Mouse (Mus musculus): ENCODE measurements around the gene AW011738. TPM values are rescaled to one million over a fixed set of nuclear protein-coding genes. Genes with fewer than 3 reads are reported as not detected.

Gene AW011738
- polyA plus RNA-seq, 1 experiment from 2014 or later, result 4.5 TPM

DNA sequence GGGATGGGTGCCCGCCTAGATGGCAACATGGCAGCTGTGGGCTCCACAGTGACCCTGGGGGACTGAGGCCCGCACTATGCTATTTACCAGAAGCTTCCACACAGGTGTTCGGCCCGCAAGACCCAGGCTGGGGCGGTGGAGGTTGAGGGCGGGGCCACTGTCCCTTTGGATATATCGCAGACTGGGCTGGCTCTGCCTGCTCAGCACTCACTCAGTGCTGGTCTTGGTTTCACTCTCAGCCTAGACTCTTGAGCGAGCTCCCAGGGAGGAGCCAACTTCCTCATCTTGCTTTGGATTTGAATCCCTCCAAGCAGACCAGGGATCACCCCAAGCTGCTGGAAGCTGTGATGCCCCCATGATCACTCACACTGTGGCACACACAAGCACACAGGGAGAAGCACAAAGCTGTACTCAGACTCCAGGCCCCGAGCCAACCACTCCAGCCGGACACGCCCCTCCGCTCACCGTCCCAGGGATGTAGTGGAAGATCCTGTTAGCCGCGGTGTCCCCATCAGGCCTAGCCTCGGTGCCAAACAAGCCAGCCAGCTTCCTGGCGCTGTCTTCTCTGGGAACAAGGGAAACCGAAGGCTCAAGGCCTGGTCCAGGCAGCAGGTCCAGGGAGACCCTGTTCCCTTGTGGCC lies 24.8 kb downstream of the AW011738 start:
- Histone ChIP-seq H3K4me3 (no peak overlapping the region), H3K9me3 (no peaks in the 10 kb centered on the region), H3K27ac (replicated peaks) (no peak overlapping the region), H3K36me3 (peaks cover 30% of the 10 kb centered on the region), H3K27me3 (no peaks in the 10 kb centered on the region), H3K9ac (no peak overlapping the region), H3K4me2 (no peak overlapping the region), H3K4me1 (replicated peaks) (no peaks in the 10 kb centered on the region)
- ATAC-seq (ENCODE audit: low FRiP score, low read depth), result 0 out of 2 replicates have a peak, but pooled peaks have one; percentile 5
- 40% methylated on average over 18 of the region's 18 CpGs for WGBS

DNA sequence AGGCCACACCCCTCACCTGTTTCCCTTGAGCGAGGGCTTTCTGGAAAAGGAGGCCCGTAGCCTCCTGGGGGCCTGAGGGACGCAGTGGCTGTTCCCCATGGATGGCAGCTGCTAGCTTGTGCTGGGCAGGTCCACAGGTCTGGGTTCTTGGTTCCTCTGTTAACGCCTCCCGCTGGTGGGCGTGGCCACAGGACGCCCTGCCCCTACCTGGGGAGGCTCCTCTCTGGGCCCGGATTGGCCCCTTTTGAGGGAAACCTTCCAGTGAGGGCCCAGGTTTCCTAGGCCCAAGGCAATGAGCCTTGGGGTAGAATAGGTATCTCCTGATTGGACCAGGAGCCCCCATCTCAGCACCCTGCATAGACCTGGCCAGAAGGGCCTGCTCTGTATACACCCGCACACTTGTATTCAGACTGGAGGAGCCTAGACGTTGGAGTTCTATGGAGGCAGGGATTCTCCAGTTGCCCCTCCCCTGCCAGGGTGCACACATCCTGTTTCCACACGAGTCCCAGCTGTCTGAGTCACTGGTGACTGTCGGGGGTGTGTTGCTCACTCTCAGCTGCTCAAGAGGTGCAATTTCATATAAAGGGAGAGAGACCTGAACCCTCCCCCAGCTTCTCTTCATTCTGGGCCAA lies 25.4 kb downstream of the AW011738 start:
- no peak overlapping the region for H3K27ac ChIP-seq (replicated peaks)
- no peaks in the 10 kb centered on the region for H3K9me3 ChIP-seq
- H3K4me2 ChIP-seq, result no peak overlapping the region
- no peak overlapping the region for H3K9ac ChIP-seq
- peaks cover 5% of the 10 kb centered on the region for H3K4me1 ChIP-seq (replicated peaks)
- ATAC-seq (ENCODE audit: low FRiP score, low read depth), result peak; percentile 51
- WGBS, result 27% methylated on average over 12 of the region's 12 CpGs
- peaks cover 28% of the 10 kb centered on the region for H3K36me3 ChIP-seq
- H3K27me3 ChIP-seq, result no peaks in the 10 kb centered on the region
- no peak overlapping the region for H3K4me3 ChIP-seq

DNA sequence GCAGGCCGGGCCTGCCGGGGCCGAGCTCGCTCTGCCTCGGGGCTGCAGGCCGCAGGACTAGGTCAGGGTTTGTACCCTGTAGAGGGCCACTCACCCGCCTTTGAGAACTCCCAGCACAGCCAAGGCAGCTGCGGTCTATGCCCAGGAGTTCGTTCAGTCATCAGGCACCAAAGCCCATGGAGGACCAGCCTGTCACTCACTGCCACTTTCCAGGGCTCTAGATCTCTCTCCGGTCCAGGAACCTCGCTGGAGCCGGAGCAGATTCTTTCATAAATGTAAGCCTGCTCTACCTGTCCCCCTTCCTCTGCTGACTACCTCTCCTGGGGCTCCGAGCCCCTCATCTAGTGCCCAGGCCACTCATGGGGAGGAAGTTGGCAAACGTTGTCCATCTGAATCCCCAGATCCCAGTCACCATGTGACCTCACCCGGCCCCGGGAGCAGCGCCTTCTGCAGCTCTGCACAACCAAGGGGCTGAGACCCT lies 31.0 kb downstream of the AW011738 start:
- H3K27ac ChIP-seq (replicated peaks), result peak overlapping the region; percentile 90
- peaks cover 35% of the 10 kb centered on the region for H3K36me3 ChIP-seq
- H3K9ac ChIP-seq, result peak overlapping the region; percentile 62
- ATAC-seq (ENCODE audit: low FRiP score, low read depth), result 0 out of 2 replicates have a peak, but pooled peaks have one; percentile 10
- H3K4me1 ChIP-seq (replicated peaks), result peaks cover 20% of the 10 kb centered on the region
- no peaks in the 10 kb centered on the region for H3K9me3 ChIP-seq
- H3K27me3 ChIP-seq, result no peaks in the 10 kb centered on the region
- H3K4me2 ChIP-seq, result peak overlapping the region; percentile 93
- H3K4me3 ChIP-seq, result peak overlapping the region; percentile 97
- 2% methylated on average over 17 of the region's 17 CpGs for WGBS

DNA sequence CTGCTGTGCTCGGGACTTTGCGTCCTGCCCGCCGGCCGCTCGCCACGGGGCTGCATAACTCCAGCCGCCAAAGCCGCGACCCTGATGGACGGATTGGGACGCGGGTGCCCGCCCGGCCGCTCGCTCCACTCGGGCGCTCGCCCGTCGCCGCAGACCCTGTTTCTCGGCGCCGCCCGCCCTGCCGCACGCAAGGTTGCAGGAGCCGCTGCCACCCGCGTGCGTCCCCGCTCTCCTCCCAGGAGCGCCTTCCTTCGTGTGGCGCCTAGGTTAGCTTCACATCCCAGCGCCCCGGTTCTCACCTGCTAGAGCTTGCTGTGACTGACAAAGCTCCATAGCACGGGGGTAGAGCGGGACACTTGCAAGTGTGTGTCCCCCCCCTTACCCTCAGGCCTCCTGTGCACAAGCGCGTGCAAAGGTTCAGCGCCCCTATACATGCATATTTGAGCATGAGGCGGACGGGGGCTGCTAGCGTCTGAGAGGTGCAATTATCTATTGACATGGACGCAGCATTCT lies 31.7 kb downstream of the AW011738 start, which contains the start of gene Plekhn1:
Gene Plekhn1, minus strand, starts transcription at position 157 of the 513 bp plus-strand sequence.
- H3K4me1 ChIP-seq (replicated peaks), result peaks cover 20% of the 10 kb centered on the region
- peak within 1 kb of the TSS; percentile 93 for H3K4me2 ChIP-seq
- H3K4me3 ChIP-seq, result peak within 1 kb of the TSS; percentile 97
- peak within 1 kb of the TSS; percentile 93 for H3K27ac ChIP-seq (replicated peaks)
- peaks cover 35% of the 10 kb centered on the region for H3K36me3 ChIP-seq
- WGBS, result under 1% methylated on average over 21 of the region's 48 CpGs
- H3K27me3 ChIP-seq, result no peaks in the 10 kb centered on the region
- H3K9ac ChIP-seq, result peak within 1 kb of the TSS; percentile 82
- peak; percentile 49 for ATAC-seq (ENCODE audit: low FRiP score, low read depth)
- H3K9me3 ChIP-seq, result no peaks in the 10 kb centered on the region

DNA sequence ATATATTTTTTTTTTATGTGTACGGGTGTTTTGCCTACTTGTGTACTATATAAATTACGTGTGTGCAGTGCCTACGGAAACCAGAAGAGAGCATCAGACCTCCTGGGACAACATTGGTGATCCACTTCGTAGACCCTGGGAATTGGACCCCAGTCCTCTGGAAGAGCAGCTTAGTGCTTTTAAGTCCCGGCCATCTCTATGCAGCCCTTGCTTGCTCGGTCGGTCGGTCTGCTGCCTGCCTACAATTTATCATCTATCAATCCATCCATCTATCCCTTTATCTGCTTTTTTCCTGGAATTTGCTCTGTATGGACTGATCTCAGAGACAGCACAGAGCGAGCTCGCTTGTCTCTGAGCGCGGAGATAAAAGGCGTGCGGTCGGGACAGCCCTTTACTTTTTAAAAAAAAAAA lies 32.3 kb downstream of the AW011738 start:
- H3K4me1 ChIP-seq (replicated peaks), result peaks cover 20% of the 10 kb centered on the region
- peak overlapping the region; percentile 93 for H3K4me2 ChIP-seq
- WGBS, result under 1% methylated on average over 15 of the region's 15 CpGs
- H3K4me3 ChIP-seq, result peak overlapping the region; percentile 97
- no peaks in the 10 kb centered on the region for H3K9me3 ChIP-seq
- peak overlapping the region; percentile 93 for H3K27ac ChIP-seq (replicated peaks)
- peak; percentile 38 for ATAC-seq (ENCODE audit: low FRiP score, low read depth)
- peaks cover 36% of the 10 kb centered on the region for H3K36me3 ChIP-seq
- no peaks in the 10 kb centered on the region for H3K27me3 ChIP-seq
- peak overlapping the region; percentile 82 for H3K9ac ChIP-seq

DNA sequence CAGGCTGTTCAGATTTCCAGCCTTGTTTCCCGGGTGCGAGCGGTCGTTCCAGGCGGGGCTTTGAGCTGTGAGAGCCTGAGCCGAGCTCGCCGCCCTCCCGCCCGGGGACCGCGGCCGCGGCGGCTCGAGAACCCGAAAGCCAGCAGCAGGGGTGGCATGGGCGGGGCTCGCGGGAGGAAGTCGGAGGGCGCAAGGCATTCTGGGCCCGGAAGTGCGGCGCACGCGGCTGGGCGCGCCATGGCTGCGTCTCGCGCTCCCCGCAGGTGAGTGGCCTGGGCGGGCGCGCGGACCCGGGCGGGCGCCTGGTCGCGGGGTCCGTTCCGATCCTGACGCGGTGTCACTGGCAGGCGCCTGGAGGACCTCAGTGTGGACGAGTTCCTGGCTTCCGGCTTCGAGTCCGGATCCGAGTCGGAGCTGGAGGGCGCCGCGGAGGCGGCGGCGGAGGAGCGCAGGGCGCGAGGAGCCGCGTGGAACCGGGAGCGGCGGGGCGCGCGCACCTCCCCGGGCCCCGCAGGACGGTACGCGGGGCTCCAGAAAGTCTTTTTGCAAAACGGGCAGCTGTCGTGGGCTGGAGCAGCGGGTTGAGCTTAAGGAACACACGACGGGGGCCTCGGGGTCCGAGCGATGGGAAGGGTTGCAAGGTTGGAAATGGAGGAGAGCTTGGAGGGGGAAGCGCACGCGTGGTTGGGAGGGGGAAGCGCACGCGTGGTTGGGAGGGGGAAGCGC lies 32.9 kb downstream of the AW011738 start, which contains the start of gene Noc2l:
Gene Noc2l, plus strand, starts transcription at position 203 of the 726 bp plus-strand sequence.
- Histone ChIP-seq H3K9ac (peak within 1 kb of the TSS; percentile 82), H3K4me3 (peak within 1 kb of the TSS; percentile 97), H3K4me1 (replicated peaks) (peaks cover 20% of the 10 kb centered on the region), H3K36me3 (peaks cover 37% of the 10 kb centered on the region), H3K9me3 (no peaks in the 10 kb centered on the region), H3K27ac (replicated peaks) (peak within 1 kb of the TSS; percentile 93), H3K27me3 (no peaks in the 10 kb centered on the region), H3K4me2 (peak within 1 kb of the TSS; percentile 93)
- under 1% methylated on average over 86 of the region's 90 CpGs for WGBS
- ATAC-seq (ENCODE audit: low FRiP score, low read depth), result peak; percentile 88

DNA sequence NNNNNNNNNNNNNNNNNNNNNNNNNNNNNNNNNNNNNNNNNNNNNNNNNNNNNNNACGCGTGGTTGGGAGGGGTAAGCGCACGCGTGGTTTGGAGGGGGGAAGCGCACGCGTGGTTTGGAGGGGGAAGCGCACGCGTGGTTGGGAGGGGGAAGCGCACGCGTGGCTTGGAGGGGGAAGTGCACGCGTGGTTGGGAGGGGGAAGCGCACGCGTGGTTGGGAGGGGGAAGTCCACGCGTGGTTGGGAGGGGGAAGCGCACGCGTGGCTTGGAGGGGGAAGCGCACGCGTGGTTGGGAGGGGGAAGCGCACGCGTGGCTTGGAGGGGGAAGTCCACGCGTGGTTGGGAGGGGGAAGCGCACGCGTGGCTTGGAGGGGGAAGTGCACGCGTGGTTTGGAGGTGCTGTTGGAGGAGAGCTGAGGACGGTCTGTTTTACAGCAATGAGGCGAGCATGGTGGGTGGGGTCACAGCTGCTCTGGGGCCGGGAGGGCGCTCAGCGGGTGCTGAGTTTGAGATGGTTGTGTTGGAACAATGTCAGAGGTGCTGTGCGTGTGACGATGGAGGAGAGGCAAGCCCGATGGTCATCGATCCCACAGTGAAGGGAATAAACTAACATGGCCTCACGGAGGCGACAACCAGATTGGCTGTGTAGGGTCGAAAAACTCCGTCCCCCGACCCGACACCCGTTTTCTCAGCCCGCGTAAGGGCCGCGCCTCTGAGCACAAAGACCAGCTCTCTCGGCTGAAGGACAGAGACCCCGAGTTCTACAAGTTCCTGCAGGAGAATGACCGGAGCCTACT lies 33.7 kb downstream of the AW011738 start:
- Histone ChIP-seq H3K4me1 (replicated peaks) (peaks cover 20% of the 10 kb centered on the region), H3K4me3 (peak overlapping the region; percentile 97), H3K4me2 (peak overlapping the region; percentile 93), H3K9ac (no peak overlapping the region), H3K27me3 (no peaks in the 10 kb centered on the region), H3K9me3 (no peaks in the 10 kb centered on the region), H3K36me3 (peaks cover 38% of the 10 kb centered on the region), H3K27ac (replicated peaks) (no peak overlapping the region)
- 25% methylated on average over 58 of the region's 60 CpGs for WGBS
- ATAC-seq (ENCODE audit: low FRiP score, low read depth), result no peak

DNA sequence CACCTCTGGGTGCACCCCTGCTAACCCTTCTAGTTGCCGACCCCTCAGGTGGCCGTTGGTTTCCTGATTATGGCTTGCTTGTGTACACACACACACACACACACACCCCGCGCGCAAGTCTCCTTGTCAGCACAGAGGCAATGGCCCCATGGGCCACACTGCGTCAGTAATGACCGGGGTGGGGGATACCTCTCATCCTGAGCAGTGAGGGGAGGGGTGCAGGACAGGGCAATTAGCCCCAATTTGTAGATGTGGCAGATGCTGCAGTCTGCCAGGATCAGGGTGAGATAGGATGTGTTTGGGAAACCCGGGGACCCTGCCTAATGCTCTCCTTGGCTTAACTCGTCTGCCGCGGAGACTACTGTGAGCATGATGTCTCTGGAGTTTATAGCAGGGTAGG lies 46.5 kb downstream of the AW011738 start:
- ATAC-seq (ENCODE audit: low FRiP score, low read depth), result 0 out of 2 replicates have a peak, but pooled peaks have one; percentile 4

DNA sequence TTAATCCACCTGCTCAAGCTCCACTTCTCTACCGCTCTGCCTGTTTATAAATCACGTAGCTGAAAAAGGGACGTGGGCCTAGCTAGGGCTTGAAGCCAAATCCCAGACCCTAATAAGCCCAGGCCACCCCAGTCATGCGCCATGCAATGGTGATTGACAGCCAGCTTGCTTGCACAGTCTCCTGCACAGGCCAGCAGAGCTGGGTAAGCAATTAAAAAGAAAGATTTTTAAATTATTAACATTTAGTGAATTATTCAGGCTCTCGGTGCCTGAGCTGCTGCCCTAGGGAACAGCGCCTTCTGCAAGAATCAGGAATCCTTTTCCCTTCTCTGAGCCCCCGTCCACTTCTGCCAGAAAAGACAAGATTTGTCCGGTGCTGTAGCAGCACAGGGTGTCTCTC lies 48.0 kb downstream of the AW011738 start:
- WGBS, result 58% methylated on average over 8 of the region's 8 CpGs
- Histone ChIP-seq H3K9me3 (no peaks in the 10 kb centered on the region), H3K4me3 (no peak overlapping the region), H3K27me3 (peaks cover 16% of the 10 kb centered on the region), H3K4me1 (replicated peaks) (peaks cover 15% of the 10 kb centered on the region), H3K9ac (no peak overlapping the region), H3K27ac (replicated peaks) (no peak overlapping the region), H3K36me3 (peaks cover 26% of the 10 kb centered on the region), H3K4me2 (no peak overlapping the region)
- ATAC-seq (ENCODE audit: low FRiP score, low read depth), result no peak

More for the DNA sequence above, 46.5 kb downstream of the AW011738 start:
- Histone ChIP-seq H3K36me3 (peaks cover 40% of the 10 kb centered on the region), H3K4me1 (replicated peaks) (peaks cover 4% of the 10 kb centered on the region), H3K4me2 (no peak overlapping the region), H3K27me3 (peaks cover 4% of the 10 kb centered on the region), H3K9ac (no peak overlapping the region), H3K27ac (replicated peaks) (no peak overlapping the region), H3K9me3 (no peaks in the 10 kb centered on the region), H3K4me3 (no peak overlapping the region)
- 70% methylated on average over 11 of the region's 11 CpGs for WGBS

DNA sequence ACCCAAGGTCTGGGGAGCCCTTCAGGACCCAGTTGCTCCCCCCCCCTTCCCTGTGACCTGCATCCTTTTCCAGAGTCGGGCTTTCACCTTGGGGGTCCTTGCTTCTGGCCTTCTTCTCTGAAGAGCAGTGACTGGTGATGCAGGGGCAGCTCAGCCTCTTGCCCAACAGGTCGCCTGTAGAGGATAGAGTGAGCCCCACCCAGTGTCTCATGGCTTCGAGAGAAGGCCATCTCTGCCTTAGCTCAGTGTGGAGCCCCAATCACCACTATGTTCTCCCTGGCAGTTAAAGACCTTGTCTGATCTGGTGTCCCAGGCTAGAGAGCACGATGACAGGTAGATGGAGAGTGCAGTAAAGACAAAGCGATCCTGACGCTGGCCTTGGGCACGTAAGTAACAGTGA lies 49.0 kb downstream of the AW011738 start:
- no peaks in the 10 kb centered on the region for H3K9me3 ChIP-seq
- H3K27ac ChIP-seq (replicated peaks), result no peak overlapping the region
- no peak overlapping the region for H3K4me2 ChIP-seq
- H3K27me3 ChIP-seq, result peaks cover 16% of the 10 kb centered on the region
- peaks cover 17% of the 10 kb centered on the region for H3K36me3 ChIP-seq
- H3K4me3 ChIP-seq, result no peak overlapping the region
- peaks cover 15% of the 10 kb centered on the region for H3K4me1 ChIP-seq (replicated peaks)
- WGBS, result 30% methylated on average over 7 of the region's 7 CpGs
- no peak overlapping the region for H3K9ac ChIP-seq
- ATAC-seq (ENCODE audit: low FRiP score, low read depth), result no peak

DNA sequence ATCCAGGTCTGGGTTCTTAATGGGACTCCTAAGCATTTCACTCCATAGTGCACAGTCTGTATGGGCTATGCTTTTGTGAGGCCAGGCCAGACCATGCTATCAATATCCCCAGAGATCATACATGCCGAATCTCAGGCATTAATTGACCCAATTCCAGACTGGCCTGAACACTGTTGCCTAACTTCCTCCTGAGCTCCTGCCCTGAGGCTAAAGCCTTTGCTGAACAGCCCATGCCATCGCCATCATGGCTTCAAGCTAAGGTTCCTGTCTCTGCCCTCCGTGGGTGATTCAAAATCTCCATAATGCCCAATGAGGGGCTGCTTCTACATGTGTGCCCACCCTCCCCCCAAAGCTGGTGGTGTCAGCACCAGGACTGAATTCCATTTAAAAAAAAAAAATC lies 49.5 kb downstream of the AW011738 start:
- Histone ChIP-seq H3K27ac (replicated peaks) (no peak overlapping the region), H3K9ac (no peak overlapping the region), H3K9me3 (no peaks in the 10 kb centered on the region), H3K4me2 (no peak overlapping the region), H3K4me1 (replicated peaks) (peaks cover 15% of the 10 kb centered on the region), H3K36me3 (peaks cover 12% of the 10 kb centered on the region), H3K4me3 (no peak overlapping the region), H3K27me3 (peaks cover 16% of the 10 kb centered on the region)
- 35% methylated on average over 3 of the region's 3 CpGs for WGBS
- ATAC-seq (ENCODE audit: low FRiP score, low read depth), result no peak
